Mouse (Mus musculus) myocyte (in vitro differentiated cells): ENCODE data around the gene Upk3b.

Source experiments
- MAX ChIP-seq: IDR thresholded peaks from one replicate; pipeline ENCODE4 v1.6.1; 2011; ENCODE audit warnings: low read depth, mild to moderate bottlenecking, control low read depth
- MYOD1 ChIP-seq, 3 experiments: IDR thresholded peaks; one replicate each; pipeline ENCODE4 v1.6.1; 2011; ENCODE audit warnings: control low read depth in 2 of 3, low read depth in 2 of 3, mild to moderate bottlenecking in 2 of 3, moderate library complexity in 1 of 3; ENCODE audit not compliant: insufficient read length in 2 of 3, control insufficient read depth in 1 of 3
- POLR2A ChIP-seq: IDR thresholded peaks from one replicate; pipeline ENCODE4 v1.6.1; 2011; ENCODE audit warnings: low read depth, mild to moderate bottlenecking, control low read depth, moderate library complexity; ENCODE audit not compliant: insufficient read length
- POLR2AphosphoS2 ChIP-seq: IDR thresholded peaks from one replicate; pipeline ENCODE4 v1.6.1; 2011; ENCODE audit warnings: low read depth, control low read depth; ENCODE audit not compliant: insufficient read length
- TCF12 ChIP-seq: IDR thresholded peaks from one replicate; pipeline ENCODE4 v1.6.1; 2011; ENCODE audit warnings: mild to moderate bottlenecking, control low read depth; ENCODE audit not compliant: poor library complexity, insufficient read depth, severe bottlenecking
- TCF3 ChIP-seq: IDR thresholded peaks from one replicate; pipeline ENCODE4 v1.6.1; 2011; ENCODE audit warnings: low read depth, control low read depth; ENCODE audit not compliant: insufficient read length

DNA sequence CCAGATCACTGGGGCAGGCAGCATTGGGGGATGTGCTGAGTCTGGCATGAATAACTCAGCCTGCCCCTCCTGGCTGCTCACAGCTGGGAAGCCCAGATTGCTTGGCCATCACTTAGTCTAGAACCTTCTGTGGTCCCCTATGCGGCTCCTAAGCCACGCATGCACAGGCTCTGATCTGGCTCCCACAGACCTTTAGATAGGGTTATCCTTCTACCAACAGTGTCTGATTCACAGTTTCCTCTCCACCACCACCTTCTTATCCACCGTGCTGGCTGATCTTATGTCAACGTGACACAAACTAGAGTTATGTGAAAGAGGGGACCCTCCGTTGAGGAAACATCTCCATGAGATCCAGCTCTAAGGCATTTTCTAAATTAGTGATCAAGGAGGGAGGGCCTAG is 36.8 kb downstream of the Upk3b start:
- no peak for TF ChIP-seq POLR2AphosphoS2
- no peak for TF ChIP-seq MYOD1 (IDR thresholded peaks at IDR 0.05; ENCODE audit: control insufficient read depth in 1 of 3, insufficient read length in 2 of 3, low read depth in 2 of 3)
- no peak for TF ChIP-seq POLR2A
- no peak for TF ChIP-seq TCF12
- no peak for TF ChIP-seq MAX
- TF ChIP-seq TCF3, result no peak
